Mouse (Mus musculus) neural tube, embryonic 13.5 days (tissue): Measurements from ENCODE around the gene Txndc5. TPM values are rescaled to one million over a fixed set of nuclear protein-coding genes. Genes with fewer than 3 reads are reported as not detected.

Experiments
- polyA plus RNA-seq: library from polyadenylated mRNA; unstranded; fragments of >200 nt; fragmentation: Nextera tagmentation; extraction: Ambion mirVana; gene quantifications from 2 replicates; pipeline ENCODE4 v1.2.1, GENCODE M21; 2015

Gene Txndc5
- polyA plus RNA-seq, 1 experiment from 2014 or later, result 91.2 TPM

Other genes with a start within 250 kb of the Txndc5 start
- gene Bmp6, start 183.7 kb downstream of the Txndc5 start, polyA plus RNA-seq, result 2.4 and 2.7 TPM in 2 replicates
- gene Bloc1s5, start 106.3 kb upstream of the Txndc5 start, polyA plus RNA-seq, result 22.9 and 26.1 TPM in 2 replicates
- 88.3 and 88.8 TPM in 2 replicates for gene Eef1e1, start 130.2 kb upstream of the Txndc5 start, polyA plus RNA-seq